Mouse (Mus musculus) embryonic stem cell, embryonic (primary cell): ENCODE data around the gene Mmp9.

Source experiments
- CTCF ChIA-PET, 4 experiments: fragments of 300-600 bp in 2 of 4; fragments of 350-600 bp in 2 of 4; sonication (Branson Sonifier 250); formaldehyde crosslinking; loops; one replicate each; lab custom pipeline; 2022; ENCODE audit warnings: inconsistent platforms in 2 of 4; lab: Charles Lee
- POLR2A ChIA-PET, 4 experiments: fragments of 300-600 bp in 2 of 4; fragments of 350-600 bp in 2 of 4; sonication (Branson Sonifier 250); formaldehyde crosslinking; loops; one replicate each; lab custom pipeline; 2022; ENCODE audit warnings: antibody characterized with exemption in 4 of 4, inconsistent platforms in 1 of 4; lab: Charles Lee

The Mmp9 gene

DNA sequence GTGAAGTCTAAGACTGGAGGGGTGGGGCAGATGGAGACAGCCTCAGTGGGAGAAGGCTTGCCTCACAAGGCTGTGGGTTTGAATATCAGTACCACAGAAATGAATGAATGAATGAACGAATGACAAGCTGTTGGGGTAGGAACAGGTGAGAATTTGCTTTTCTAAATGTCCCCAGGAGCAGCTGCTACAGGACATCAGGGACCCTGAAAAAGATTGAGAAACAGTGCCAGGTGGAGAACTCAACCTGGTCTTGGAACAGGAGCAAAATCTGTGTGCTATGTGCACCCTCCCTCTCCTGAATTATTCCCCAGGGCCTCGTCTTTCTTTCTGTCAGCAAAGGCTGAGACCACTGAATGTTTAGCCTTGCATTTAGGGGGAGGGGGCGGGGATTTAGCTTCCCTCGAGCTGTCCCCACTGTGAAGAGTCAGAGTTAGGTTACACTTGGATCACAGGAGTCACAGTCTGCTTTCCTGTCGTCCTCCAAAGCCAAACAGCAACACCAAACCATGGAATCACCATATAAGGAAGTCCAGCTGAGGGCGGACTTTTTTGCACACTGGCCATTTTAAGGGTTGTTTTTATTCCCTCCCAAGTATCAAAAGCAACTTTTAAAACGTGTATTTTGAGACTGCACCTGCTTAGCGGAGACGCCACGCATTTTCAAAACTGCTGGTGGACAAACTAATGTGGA is at the start of gene Mmp9:
Mmp9 (plus strand) TSS at position 641 of the 691 bp plus-strand sequence.
- ChIA-PET CTCF (interaction anchor here in 3 of 4 experiments (0.8 to 6.9 kb wide), 7 partner anchors 11 to 28 kb away, joined by 3 to 69 read pairs (median 4); partner anchors contain the start of gene Zfp335 (in 1 of the 3)), POLR2A (interaction anchor here in 2 of 4 experiments (0.6 to 3.3 kb wide), 11 partner anchors 8 to 29 kb away, joined by 3 to 14 read pairs (median 5); partner anchors contain the start of gene Zfp335 (in 1 of the 2))

DNA sequence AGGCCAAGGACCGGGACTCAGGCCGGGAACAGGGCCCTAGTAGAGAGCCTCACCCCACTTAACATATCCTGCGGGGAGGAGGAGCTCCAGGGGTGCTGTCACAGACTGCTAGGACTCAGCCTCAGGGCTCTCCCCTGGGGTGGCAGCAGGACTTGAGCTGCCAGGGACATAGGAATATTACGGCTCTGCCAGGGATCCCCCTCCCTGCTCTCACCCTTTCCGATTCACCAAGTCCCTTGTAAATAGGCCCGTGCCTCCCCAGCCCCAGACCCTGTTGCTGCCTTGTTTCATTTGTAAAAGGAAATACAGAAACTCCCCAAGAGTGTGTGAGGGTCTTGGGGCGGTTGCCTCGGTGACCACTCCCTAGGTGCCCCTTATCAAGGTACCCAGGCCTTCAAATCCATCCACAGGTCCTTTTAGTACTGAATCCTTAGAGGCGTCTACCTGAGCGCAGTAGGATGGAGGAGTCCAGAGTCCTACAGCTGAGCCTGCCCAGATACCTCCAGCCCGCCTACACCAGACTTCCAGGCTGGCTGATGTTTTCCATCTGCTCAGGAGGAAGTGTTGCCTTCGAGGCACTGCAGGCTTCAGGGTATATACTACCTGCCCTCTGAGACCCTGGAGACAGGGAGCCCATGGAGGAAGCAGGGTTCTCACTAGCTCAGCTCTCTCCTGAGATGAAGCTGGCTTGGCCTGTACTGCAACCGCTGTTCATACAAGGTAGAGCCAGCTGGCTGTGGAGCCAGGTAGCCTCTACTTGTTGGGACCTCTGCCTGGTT is 49.3 kb upstream of the Mmp9 start:
- ChIA-PET CTCF (interaction anchor here in 3 of 4 experiments (0.7 to 1.8 kb wide), 11 partner anchors 8 to 97 kb away, joined by 3 to 6 read pairs (median 3); partner anchors contain the start of gene Zfp335 (in 1 of the 3)), POLR2A (interaction anchor here (0.5 to 7.9 kb wide), 48 partner anchors 7 to 1546 kb away, joined by 3 to 81 read pairs (median 5); partner anchors contain the start of genes Acot8 (in 2 of the 4), Pcif1 (in 2 of the 4), Pltp (in 2 of the 4) and Zfp335 (in 2 of the 4))

DNA sequence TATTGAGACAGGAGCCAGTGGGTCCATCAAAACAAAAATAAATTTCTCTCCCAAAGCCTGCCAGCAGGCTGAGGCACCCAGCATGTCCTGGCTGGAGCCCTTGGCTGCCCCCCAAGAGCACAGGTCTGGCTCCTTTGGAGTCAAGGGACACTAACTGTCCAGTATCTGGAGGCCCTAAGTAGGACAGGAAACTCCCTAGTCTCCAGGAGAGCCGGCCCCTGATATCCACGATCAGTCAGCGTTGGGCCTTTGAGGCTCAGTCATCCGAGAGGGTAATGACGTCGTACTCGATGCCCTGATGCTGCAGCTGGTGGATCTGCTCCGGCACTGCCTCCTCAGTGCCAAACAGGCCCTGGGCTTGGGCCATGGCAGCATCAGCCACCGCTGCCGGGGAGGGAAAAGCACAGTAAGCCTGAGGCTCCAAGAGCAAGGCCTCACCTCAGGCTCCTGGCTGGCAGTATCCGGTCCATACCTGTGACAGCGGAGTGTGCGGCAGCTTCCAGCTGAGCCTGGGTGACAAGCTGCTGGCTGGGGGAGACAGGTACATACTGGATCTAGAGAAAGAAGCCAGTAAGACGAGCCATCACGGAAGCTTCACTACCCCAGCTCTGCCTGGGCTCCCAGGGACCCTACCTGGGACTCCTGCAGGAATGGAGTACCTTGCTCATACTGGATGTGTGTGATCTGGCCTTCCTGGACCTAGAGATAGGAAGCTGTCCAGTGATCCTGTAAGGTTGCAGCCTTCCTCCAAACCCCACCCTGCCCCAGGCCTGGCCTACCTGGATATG is 48.5 kb upstream of the Mmp9 start:
- ChIA-PET CTCF (interaction anchor here (0.6 to 1.8 kb wide), 8 partner anchors 7 to 47 kb away, joined by 3 to 6 read pairs (median 4); no protein-coding TSS in a partner anchor), POLR2A (interaction anchor here (0.7 to 7.9 kb wide), 34 partner anchors 8 to 97 kb away, joined by 3 to 81 read pairs (median 5); partner anchors contain the start of genes Ctsa (in 2 of the 4), Pcif1 (in 2 of the 4), Zswim1 (in 2 of the 4) and Acot8 (in 1 of the 4))

DNA sequence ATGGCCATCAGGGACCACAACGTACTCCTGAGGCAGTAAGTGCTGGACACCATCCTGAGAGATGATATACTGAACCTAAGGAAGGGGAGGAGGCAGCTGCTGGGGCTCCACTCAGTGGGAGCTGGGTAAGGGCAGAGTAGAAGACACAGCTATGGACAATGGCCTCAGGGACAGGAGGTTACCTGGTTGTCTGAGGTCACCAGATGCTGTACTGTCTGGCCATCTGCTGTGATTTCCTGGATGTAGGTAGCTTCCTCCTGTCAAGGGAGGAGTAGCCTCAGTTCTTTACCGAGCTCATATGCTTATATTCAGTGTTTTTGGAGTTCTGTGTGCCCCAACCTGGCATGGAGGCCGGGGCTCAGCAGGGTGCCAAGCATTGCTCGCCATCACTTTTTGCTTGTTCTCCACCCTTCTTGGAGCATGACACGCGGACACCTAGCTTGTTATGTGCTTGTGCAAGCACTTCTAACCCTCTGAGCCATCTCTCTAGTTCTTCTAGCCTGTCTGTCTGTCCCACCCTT is 47.8 kb upstream of the Mmp9 start:
- CTCF ChIA-PET: interaction anchor here (0.6 to 1.4 kb wide), 8 partner anchors 13 to 47 kb away, joined by 3 to 6 read pairs (median 4); no protein-coding TSS in a partner anchor
- POLR2A ChIA-PET: interaction anchor here (0.7 to 7.9 kb wide), 35 partner anchors 8 to 98 kb away, joined by 3 to 81 read pairs (median 5); partner anchors contain the start of genes Ctsa (in 2 of the 4), Pcif1 (in 2 of the 4), Zswim1 (in 2 of the 4) and Acot8 (in 1 of the 4)

DNA sequence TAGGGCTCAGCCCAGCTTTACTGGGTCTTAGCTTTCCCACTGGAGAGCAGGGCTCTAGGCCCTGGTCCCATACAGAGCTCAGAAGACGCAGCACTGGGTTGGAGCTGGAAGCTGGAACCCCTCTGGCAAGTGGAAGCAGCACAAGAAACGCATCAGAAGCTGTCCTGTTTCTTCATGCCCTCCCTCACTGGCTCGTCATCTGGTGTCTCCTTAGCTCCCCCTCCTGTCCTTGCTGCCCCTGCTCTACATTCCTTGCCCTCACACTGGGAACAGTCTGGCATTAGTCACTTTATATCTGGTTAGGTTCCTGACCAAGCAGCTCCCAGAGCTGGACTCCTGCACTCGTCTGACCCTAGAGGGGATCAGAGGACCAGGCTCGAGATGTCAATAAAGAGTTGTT is 46.5 kb upstream of the Mmp9 start:
- POLR2A ChIA-PET: interaction anchor here in 3 of 4 experiments (0.6 to 7.9 kb wide), 19 partner anchors 10 to 140 kb away, joined by 3 to 81 read pairs (median 5); partner anchors contain the start of genes Pcif1 (in 2 of the 3) and Ctsa (in 1 of the 3)

DNA sequence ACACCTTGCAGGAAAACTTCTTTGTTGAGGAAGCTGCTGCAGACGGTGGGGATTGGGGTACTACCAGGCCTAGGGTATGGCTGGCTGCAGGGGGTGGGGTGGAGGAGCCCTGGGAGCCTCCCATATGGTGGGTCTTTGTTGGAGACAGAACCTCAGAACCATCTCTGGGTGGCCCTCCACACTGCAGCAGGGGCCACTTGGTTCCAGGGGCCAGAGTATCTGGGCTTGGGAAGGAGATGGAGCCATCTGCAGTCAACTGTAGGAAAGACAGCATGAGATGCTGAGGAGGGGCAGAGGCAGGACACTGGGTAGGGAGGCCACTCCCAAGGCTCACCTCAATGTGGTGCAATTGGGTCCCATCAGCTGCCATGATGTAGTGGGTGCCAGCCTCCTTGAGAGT is 45.9 kb upstream of the Mmp9 start:
- ChIA-PET POLR2A (interaction anchor here in 3 of 4 experiments (0.6 to 7.9 kb wide), 18 partner anchors 9 to 139 kb away, joined by 3 to 81 read pairs (median 4); partner anchors contain the start of genes Ctsa (in 1 of the 3) and Pcif1 (in 1 of the 3)), CTCF (interaction anchor here in 2 of 4 experiments (0.9 to 3.2 kb wide), 6 partner anchors 8 to 101 kb away, joined by 3 to 10 read pairs (median 3); no protein-coding TSS in a partner anchor)

More for the DNA sequence above, 46.5 kb upstream of the Mmp9 start:
- CTCF ChIA-PET: interaction anchor here in 2 of 4 experiments (0.6 to 3.2 kb wide), 8 partner anchors 8 to 100 kb away, joined by 3 to 10 read pairs (median 3); partner anchors contain the start of gene Ctsa (in 1 of the 2)

DNA sequence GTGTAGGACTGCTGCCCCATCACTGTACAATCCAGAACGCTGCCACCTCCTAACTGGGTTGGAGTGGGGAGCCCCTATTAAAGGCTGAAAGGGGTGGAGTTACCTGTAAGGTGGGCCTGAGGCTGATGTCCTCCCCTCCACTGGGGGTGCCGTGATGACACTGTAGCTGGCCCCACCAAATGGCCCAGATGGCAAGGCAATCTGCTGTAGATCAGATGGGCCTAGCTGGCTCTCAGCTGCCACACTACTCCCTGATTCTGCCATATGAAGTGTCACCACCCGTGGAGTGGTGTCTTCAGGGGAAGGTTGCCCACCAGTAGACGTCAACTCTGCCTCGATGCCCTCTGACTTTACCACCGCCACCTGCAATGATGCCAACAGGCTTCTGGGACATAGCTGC is 44.7 kb upstream of the Mmp9 start:
- ChIA-PET CTCF (interaction anchor here in 2 of 4 experiments (0.5 to 3.2 kb wide), 4 partner anchors 28 to 1094 kb away, joined by 4 to 10 read pairs (median 4); no protein-coding TSS in a partner anchor), POLR2A (interaction anchor here in 2 of 4 experiments (0.6 to 6.9 kb wide), 8 partner anchors 8 to 74 kb away, joined by 3 to 81 read pairs (median 3); partner anchors contain the start of genes Ctsa (in 1 of the 2) and Zswim1 (in 1 of the 2))

DNA sequence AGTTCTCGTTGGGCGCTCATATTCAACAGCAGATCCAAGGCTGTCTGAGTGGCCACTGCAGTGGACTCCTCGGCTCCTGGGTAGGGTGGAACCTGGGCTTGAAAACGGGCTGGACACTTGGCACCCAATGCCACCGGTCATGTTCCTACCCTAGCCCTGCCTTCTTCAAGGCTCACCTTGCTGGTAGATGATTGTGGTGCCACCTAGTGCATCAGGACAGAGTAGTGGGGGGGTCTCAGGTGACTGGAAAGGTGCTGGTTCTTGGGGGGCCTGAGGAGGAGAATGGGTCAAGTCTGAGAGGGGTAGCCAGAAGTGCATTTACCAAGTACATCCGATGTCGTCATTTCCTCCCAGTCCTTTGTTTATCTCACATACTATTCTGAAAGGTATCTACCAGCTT is 42.6 kb upstream of the Mmp9 start:
- POLR2A ChIA-PET: interaction anchor here in 3 of 4 experiments (1.0 to 7.3 kb wide), 6 partner anchors 11 to 19 kb away, joined by 3 to 47 read pairs (median 8); partner anchors contain the start of genes Zfp335 (in 2 of the 3) and Pcif1 (in 1 of the 3)
- CTCF ChIA-PET: interaction anchor here in 2 of 4 experiments (1.2 to 2.6 kb wide), 4 partner anchors 20 to 105 kb away, joined by 3 to 9 read pairs (median 4); no protein-coding TSS in a partner anchor

DNA sequence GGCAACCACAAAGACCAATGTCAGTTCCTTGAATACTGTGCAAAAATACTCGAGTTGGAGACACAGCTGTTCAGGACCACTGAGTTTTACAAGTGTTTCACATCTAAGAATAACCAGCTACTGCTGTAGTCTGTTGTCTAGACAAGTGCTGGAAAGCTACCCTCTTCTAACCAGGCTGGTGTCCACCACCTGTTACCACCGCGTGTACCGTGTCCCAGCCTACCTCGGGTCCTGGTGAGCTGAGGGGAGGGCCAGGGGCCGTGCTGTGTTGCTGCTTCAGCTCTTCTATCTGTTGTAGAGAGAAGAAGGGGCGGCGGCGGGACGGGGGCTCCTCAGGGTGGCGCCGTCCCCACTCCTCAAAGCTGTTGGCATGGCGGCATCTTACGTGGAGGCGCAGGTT is 41.5 kb upstream of the Mmp9 start:
- ChIA-PET CTCF (interaction anchor here in 1 of 4 experiments (1.0 to 2.6 kb wide), 4 partner anchors 8 to 106 kb away, joined by 3 to 9 read pairs (median 4); partner anchors contain the start of gene Zfp335), POLR2A (interaction anchor here in 3 of 4 experiments (0.9 to 10.6 kb wide), 26 partner anchors 6 to 113 kb away, joined by 3 to 81 read pairs (median 4); partner anchors contain the start of genes Zfp335 (in 3 of the 3), Acot8 (in 2 of the 3), Pcif1 (in 2 of the 3) and Zswim3 (in 2 of the 3))

DNA sequence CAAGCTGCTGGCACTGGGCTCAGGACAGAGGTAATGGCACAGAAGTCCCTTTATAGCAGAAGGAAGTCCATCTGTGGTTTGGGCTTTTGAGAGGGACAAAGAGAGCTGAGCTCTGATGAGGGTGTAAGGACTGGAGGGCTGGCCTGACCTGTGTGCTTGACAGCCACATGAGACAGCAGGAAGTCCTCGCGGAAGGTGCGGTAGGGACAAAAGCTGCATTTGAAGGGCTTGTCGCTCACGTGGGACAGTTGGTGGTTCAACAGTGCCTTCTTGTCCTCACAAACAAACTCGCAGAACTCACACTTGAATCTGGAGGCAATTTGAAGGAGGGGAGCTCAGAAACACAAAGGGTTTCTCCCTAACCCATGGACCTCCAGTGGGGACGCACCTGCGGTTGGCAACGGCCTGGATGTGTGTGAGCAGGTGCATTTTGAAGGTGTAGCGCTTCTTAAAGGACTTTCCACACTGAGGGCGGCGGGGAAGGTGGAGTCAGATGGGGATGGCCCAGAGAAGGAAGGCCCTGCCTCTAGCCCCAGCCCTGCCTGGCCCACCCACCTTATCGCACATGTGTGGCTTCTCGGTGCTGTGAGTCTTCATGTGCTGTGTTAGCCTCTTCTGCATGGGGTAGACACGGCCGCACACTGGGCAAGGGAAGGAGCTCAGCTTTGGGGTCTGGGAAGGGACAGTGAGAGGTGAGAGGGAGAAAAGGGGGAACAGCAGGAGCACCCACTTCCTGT is 40.7 kb upstream of the Mmp9 start:
- ChIA-PET CTCF (interaction anchor here in 2 of 4 experiments (0.5 to 2.6 kb wide), 9 partner anchors 9 to 464 kb away, joined by 3 to 9 read pairs (median 3); partner anchors contain the start of gene Zfp335 (in 1 of the 2)), POLR2A (interaction anchor here in 3 of 4 experiments (0.8 to 10.6 kb wide), 31 partner anchors 7 to 114 kb away, joined by 3 to 81 read pairs (median 4); partner anchors contain the start of genes Acot8 (in 2 of the 3), Ctsa (in 2 of the 3), Zfp335 (in 2 of the 3) and Zswim3 (in 2 of the 3))

DNA sequence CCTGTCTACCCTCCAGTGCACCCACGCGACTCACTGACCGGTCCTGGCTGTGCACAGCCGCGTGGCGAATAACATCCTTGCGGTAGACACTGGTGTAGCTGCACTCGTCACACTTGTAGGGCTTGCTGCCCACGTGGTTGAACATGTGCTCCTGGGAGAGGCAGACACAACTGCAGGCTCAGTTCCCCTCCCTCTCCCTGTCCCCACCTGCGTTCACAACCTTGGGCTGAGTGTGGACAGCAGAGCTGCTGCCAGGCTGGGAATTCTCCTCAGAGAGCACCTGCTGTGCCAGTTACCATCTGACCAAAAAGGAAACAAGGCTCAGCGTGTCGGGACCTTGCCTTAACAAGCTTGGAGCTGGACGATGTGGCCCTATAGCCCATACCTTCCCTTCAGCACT is 39.2 kb upstream of the Mmp9 start:
- ChIA-PET POLR2A (interaction anchor here (0.6 to 10.6 kb wide), 19 partner anchors 9 to 83 kb away, joined by 3 to 81 read pairs (median 5); partner anchors contain the start of genes Zfp335 (in 2 of the 4) and Zswim1 (in 1 of the 4)), CTCF (interaction anchor here in 2 of 4 experiments (0.6 to 1.6 kb wide), 4 partner anchors 11 to 108 kb away, joined by 3 to 5 read pairs (median 3); no protein-coding TSS in a partner anchor)

DNA sequence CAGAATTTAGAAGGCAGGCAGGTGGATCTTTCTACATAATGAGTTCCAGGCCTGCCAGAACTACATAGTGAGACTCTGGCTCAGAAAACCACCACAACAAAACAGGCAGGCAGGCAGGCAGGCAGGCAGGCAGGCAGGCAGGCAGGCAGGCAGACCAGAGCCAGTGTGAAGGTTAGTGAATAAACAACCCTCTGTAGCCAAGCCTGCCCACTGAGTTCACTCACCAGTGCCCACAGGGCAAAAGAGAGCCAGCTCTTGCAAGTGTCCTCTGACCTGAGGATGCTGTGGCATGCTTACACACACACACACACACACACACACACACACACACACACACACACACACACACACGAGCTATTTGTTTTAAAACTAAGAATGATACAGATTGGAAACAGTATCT is 37.1 kb upstream of the Mmp9 start:
- ChIA-PET CTCF (interaction anchor here in 2 of 4 experiments (0.7 to 1.6 kb wide), 4 partner anchors 8 to 57 kb away, joined by 3 to 5 read pairs (median 4); partner anchors contain the start of genes Pcif1 (in 1 of the 2) and Zfp335 (in 1 of the 2)), POLR2A (interaction anchor here in 2 of 4 experiments (0.8 to 10.6 kb wide), 6 partner anchors 9 to 81 kb away, joined by 3 to 81 read pairs (median 6); partner anchors contain the start of genes Zfp335 (in 1 of the 2) and Zswim1 (in 1 of the 2))

DNA sequence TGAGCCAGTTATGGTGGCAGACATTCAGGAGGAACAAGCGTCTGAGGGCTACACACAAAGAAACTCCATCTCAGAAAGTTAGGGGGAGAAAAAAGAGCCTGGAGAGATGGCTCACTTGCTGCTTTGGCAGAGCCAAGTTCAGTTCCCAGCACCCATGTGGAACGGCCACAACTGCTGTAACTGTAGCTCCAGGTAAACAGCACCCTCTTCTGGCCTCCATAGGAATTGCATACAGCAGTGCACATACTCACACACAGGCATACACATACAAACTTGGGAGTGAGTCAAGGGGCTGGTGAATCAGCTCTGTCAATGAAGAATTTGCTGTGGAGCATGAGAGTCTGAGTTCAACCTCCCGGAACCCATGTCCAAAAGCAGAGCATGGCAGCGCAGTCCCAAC is 34.5 kb upstream of the Mmp9 start:
- ChIA-PET CTCF (interaction anchor here (0.6 to 2.8 kb wide), 11 partner anchors 12 to 1875 kb away, joined by 3 to 11 read pairs (median 3); no protein-coding TSS in a partner anchor), POLR2A (interaction anchor here in 2 of 4 experiments (0.7 to 10.6 kb wide), 9 partner anchors 11 to 84 kb away, joined by 3 to 81 read pairs (median 5); partner anchors contain the start of genes Ctsa (in 1 of the 2), Neurl2 (in 1 of the 2), Pltp (in 1 of the 2) and Zswim1 (in 1 of the 2))

DNA sequence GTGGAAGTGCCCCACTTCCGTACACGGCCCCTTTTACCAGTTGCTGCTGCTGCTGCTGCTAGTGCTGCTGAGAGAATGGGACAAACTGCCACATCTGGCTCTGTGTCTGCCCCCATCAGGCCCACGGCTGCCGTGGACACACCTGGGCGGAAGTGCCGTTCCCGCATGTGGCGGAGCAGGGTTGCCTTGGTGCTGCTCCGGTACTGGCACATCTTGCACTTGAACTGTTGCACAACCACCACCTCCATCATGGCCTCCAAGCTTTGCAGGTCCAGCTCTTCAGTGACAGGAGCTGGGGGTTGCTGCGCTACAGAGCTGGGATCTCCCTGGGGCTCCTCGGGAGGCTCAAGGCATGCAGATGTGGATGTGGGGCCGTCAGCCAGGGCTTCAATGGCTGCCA is 33.1 kb upstream of the Mmp9 start:
- CTCF ChIA-PET: interaction anchor here (0.6 to 2.8 kb wide), 6 partner anchors 9 to 50 kb away, joined by 3 to 11 read pairs (median 3); no protein-coding TSS in a partner anchor
- POLR2A ChIA-PET: interaction anchor here in 3 of 4 experiments (0.6 to 10.6 kb wide), 16 partner anchors 9 to 846 kb away, joined by 3 to 81 read pairs (median 4); partner anchors contain the start of gene Zswim1 (in 1 of the 3)
